Mouse (Mus musculus) small intestine, adult 2 months (tissue): ENCODE data around the gene Sclt1. TPM values are rescaled to one million over a fixed set of nuclear protein-coding genes. Genes with fewer than 3 reads are reported as not detected.

Experiments
- H3K27ac ChIP-seq: fragments of 200-500 bp; 2 replicates; pipeline ENCODE4 v1.5.1; 2012; ENCODE audit warnings: low read depth, low read length, control low read depth, inconsistent platforms; ENCODE audit not compliant: insufficient read depth
- H3K27me3 ChIP-seq: fragments of 200-500 bp; 2 replicates; pipeline ENCODE4 v1.6.1; 2012; ENCODE audit warnings: mild to moderate bottlenecking, moderate library complexity, low read length, inconsistent platforms; ENCODE audit not compliant: control insufficient read depth, insufficient read depth
- H3K36me3 ChIP-seq: fragments of 200-500 bp; 2 replicates; pipeline ENCODE4 v1.6.1; 2012; ENCODE audit warnings: mild to moderate bottlenecking, low read length, control low read depth, inconsistent platforms; ENCODE audit not compliant: control insufficient read depth, insufficient read depth
- H3K4me1 ChIP-seq: fragments of 200-500 bp; 2 replicates; pipeline ENCODE4 v1.6.1; 2012; ENCODE audit warnings: low read length, inconsistent platforms, mixed read lengths; ENCODE audit not compliant: control insufficient read depth, insufficient read depth, insufficient read length
- H3K4me3 ChIP-seq: fragments of 200-500 bp; 2 replicates; pipeline ENCODE4 v1.5.1; 2012; ENCODE audit warnings: low read depth, mild to moderate bottlenecking, control low read depth, inconsistent platforms, low read length, moderate library complexity
- CTCF ChIP-seq: fragments of 200-500 bp; IDR thresholded peaks from 2 replicates; pipeline ENCODE4 v1.5.1; 2012; ENCODE audit warnings: low read depth, mild to moderate bottlenecking, control low read depth, inconsistent platforms, low read length, moderate library complexity, mixed read lengths; ENCODE audit not compliant: insufficient replicate concordance, insufficient read length; ENCODE audit errors: extremely low read depth
- POLR2A ChIP-seq: fragments of 200-500 bp; IDR thresholded peaks from 2 replicates; pipeline ENCODE4 v1.6.1; 2012; ENCODE audit warnings: low read depth, mild to moderate bottlenecking, control low read depth, inconsistent platforms, low read length, moderate library complexity
- WGBS: fragments of 180-500 bp; shearing (Covaris S2); methylation state at CpG from one replicate; pipeline ENCODE4 v1.1.7; 2018; 5-methylcytosine and 5-hydroxymethylcytosine counted together
- polyA plus RNA-seq: library from polyadenylated mRNA; depleted of rRNA; stranded (reverse); fragments of >200 nt; gene quantifications from 2 replicates; pipeline ENCODE4 v1.2.3, GENCODE M21; 2012

The Sclt1 gene
- polyA plus RNA-seq, 1 experiment, result 3.0 TPM

- WGBS, result 51% methylated on average over 6 of the region's 6 CpGs
- Histone ChIP-seq H3K27me3 (no peaks in the 10 kb centered on the region), H3K4me3 (no peak overlapping the region), H3K27ac (0 out of 2 replicates have a peak overlapping the region, but pooled peaks have one; percentile 16), H3K4me1 (peaks cover 59% of the 10 kb centered on the region), H3K36me3 (0 out of 2 replicates have a peak, but pooled peaks cover 5% of the 10 kb centered on the region)
- TF ChIP-seq CTCF (no peak), POLR2A (no peak)
These were observed 156.0 kb downstream of the Sclt1 start for GRCm38 (mm10) chr3:41586330-41586729.

GRCm38 (mm10) chr3:41585548-41585947 lies 156.8 kb downstream of the Sclt1 start:
- Histone ChIP-seq H3K4me3 (no peak overlapping the region), H3K27me3 (no peaks in the 10 kb centered on the region), H3K36me3 (0 out of 2 replicates have a peak, but pooled peaks cover 5% of the 10 kb centered on the region), H3K4me1 (peaks cover 63% of the 10 kb centered on the region), H3K27ac (no peak overlapping the region)
- no peak for TF ChIP-seq CTCF
- TF ChIP-seq POLR2A, result no peak
- 80% methylated on average over 5 of the region's 5 CpGs for WGBS

- Histone ChIP-seq H3K27me3 (no peaks in the 10 kb centered on the region), H3K36me3 (no peaks in the 10 kb centered on the region), H3K4me3 (no peak overlapping the region), H3K4me1 (peaks cover 54% of the 10 kb centered on the region), H3K27ac (no peak overlapping the region)
- 39% methylated on average over 4 of the region's 4 CpGs for WGBS
- TF ChIP-seq POLR2A, result no peak
- no peak for TF ChIP-seq CTCF
These were observed 158.7 kb downstream of the Sclt1 start for GRCm38 (mm10) chr3:41583621-41584020.

DNA sequence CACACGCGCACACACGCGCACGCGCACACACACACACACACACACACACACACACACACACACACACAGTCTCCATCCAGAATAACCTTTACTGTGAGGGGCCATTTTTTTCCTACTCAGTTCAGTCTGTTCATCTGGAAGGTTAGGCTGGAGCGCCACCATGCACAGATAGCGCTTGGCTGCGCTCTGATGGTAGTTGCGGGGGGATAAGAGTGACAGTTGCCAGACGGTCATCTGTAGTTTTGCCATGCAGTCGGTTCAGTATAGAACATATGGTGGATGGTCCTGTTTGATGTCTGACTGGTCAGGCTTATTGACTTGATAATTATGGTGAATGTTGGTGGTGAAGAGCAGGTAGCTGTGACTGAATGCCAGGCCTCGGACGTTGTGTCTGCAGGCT lies 159.2 kb downstream of the Sclt1 start:
- Histone ChIP-seq H3K4me1 (peaks cover 50% of the 10 kb centered on the region), H3K36me3 (no peaks in the 10 kb centered on the region), H3K4me3 (no peak overlapping the region), H3K27me3 (no peaks in the 10 kb centered on the region), H3K27ac (no peak overlapping the region; the same call in 1 of the 2 replicates)
- TF ChIP-seq CTCF (no peak), POLR2A (no peak)
- WGBS, result 86% methylated on average over 14 of the region's 14 CpGs

- peaks cover 42% of the 10 kb centered on the region for H3K4me1 ChIP-seq
- 0 out of 2 replicates have a peak, but pooled peaks have one; percentile 14 for TF ChIP-seq POLR2A
- no peak for TF ChIP-seq CTCF
- no peaks in the 10 kb centered on the region for H3K27me3 ChIP-seq
- peak overlapping the region; percentile 95 for H3K27ac ChIP-seq
- H3K4me3 ChIP-seq, result no peak overlapping the region
- no peaks in the 10 kb centered on the region for H3K36me3 ChIP-seq
- WGBS, result 39% methylated on average over 7 of the region's 7 CpGs
These were observed 160.1 kb downstream of the Sclt1 start for GRCm38 (mm10) chr3:41582256-41582655.

DNA sequence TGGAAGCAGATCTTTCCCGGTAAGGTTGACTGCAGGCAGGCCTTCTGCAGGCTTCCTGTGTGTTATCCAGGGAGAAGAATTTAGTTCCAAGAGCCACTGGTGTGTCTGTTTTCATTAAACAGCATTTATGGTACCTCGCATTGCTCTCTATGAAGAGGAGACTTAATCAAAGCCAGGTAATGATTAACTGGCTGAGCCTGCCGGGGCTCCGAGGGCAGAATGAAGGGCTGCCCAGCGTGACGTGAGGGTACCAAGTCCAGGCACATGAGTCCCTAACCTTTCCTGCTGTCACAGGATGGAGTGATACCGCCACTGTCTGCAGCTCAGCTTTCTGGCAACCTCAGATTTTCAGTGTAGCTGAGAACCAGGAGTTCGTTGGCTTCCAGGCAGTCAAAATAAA lies 160.9 kb downstream of the Sclt1 start:
- H3K4me1 ChIP-seq, result peaks cover 37% of the 10 kb centered on the region
- WGBS, result 27% methylated on average over 8 of the region's 8 CpGs
- H3K36me3 ChIP-seq, result no peaks in the 10 kb centered on the region
- H3K27ac ChIP-seq, result peak overlapping the region; percentile 95
- no peak for TF ChIP-seq POLR2A
- no peak for TF ChIP-seq CTCF
- no peaks in the 10 kb centered on the region for H3K27me3 ChIP-seq
- H3K4me3 ChIP-seq, result no peak overlapping the region

- Histone ChIP-seq H3K36me3 (no peaks in the 10 kb centered on the region), H3K4me1 (peaks cover 35% of the 10 kb centered on the region), H3K27ac (peak overlapping the region; percentile 80), H3K4me3 (no peak overlapping the region), H3K27me3 (no peaks in the 10 kb centered on the region)
- TF ChIP-seq CTCF (no peak), POLR2A (no peak)
- WGBS, result 27% methylated on average over 14 of the region's 14 CpGs
These were observed 161.7 kb downstream of the Sclt1 start for GRCm38 (mm10) chr3:41580401-41581323.
